Mouse (Mus musculus): ENCODE results near the gene Pex5.
"Not testable (repeated sequence)": the region's sequence is repeated elsewhere in the genome, so short reads cannot be mapped to it uniquely, and the experiment has no call there.

GRCm38 (mm10) chr6:124425042-124425441, 10.2 kb upstream of the Pex5 start:
- not testable (repeated sequence) for TF ChIP-seq HCFC1 (IDR thresholded peaks at IDR 0.05; ENCODE audit: borderline replicate concordance, insufficient read depth, low read length); ZNF384 (IDR thresholded peaks at IDR 0.05; ENCODE audit: low read depth, low read length); ZC3H11A (IDR thresholded peaks at IDR 0.05; ENCODE audit: borderline replicate concordance, low read depth, low read length); MAFK (IDR thresholded peaks at IDR 0.05; ENCODE audit: insufficient read depth, low read depth, low read length); CHD2 (IDR thresholded peaks at IDR 0.05; ENCODE audit: low read depth, low read length)

Measured in ES-E14 (cell line).